Mouse (Mus musculus) forebrain, embryonic 12.5 days (tissue): ENCODE data around the gene Ikbip. TPM values are rescaled to one million over a fixed set of nuclear protein-coding genes. Genes with fewer than 3 reads are reported as not detected.

Experiments
- ATAC-seq: fragments of 200-750 bp; cut with Nextera tagmentation; 2 replicates; pipeline ENCODE4 v1.8.0; 2017; ENCODE audit warnings: moderate TSS enrichment; ENCODE audit not compliant: low FRiP score
- H3K27ac ChIP-seq: fragments of 300-500 bp; sonication (generic); 2 replicates; pipeline ENCODE4 v1.5.1; 2016; ENCODE audit warnings: mild to moderate bottlenecking
- H3K27me3 ChIP-seq: fragments of 300-500 bp; sonication (generic); 2 replicates; pipeline ENCODE4 v1.6.1; 2016; ENCODE audit warnings: mild to moderate bottlenecking
- H3K36me3 ChIP-seq: fragments of 300-500 bp; sonication (generic); replicated peaks from 2 replicates; pipeline ENCODE4 v1.6.1; 2016; ENCODE audit warnings: mild to moderate bottlenecking
- H3K4me1 ChIP-seq: fragments of 300-500 bp; sonication (generic); 2 replicates; pipeline ENCODE4 v1.6.1; 2016
- H3K4me2 ChIP-seq: fragments of 300-500 bp; sonication (generic); 2 replicates; pipeline ENCODE4 v1.6.1; 2016; ENCODE audit warnings: mild to moderate bottlenecking, moderate library complexity
- H3K4me3 ChIP-seq: fragments of 300-500 bp; sonication (generic); replicated peaks from 2 replicates; pipeline ENCODE4 v1.5.1; 2016; ENCODE audit warnings: mild to moderate bottlenecking
- H3K9ac ChIP-seq: fragments of 300-500 bp; sonication (generic); 2 replicates; pipeline ENCODE4 v1.6.1; 2016; ENCODE audit warnings: mild to moderate bottlenecking
- H3K9me3 ChIP-seq: fragments of 300-500 bp; sonication (generic); 2 replicates; pipeline ENCODE4 v1.6.1; 2016
- WGBS: fragments of 180-500 bp; shearing (Covaris S2); methylation state at CpG from one replicate; pipeline ENCODE4 v1.1.7; 2016; 5-methylcytosine and 5-hydroxymethylcytosine counted together
- polyA plus RNA-seq: library from polyadenylated mRNA; unstranded; fragments of >200 nt; fragmentation: Nextera tagmentation; extraction: Ambion mirVana; gene quantifications from 2 replicates; pipeline ENCODE4 v1.2.1, GENCODE M21; 2016

Gene Ikbip
- polyA plus RNA-seq, 1 experiment from 2014 or later: 19.4 TPM

- 53% methylated on average over 12 of the region's 12 CpGs for WGBS
- Histone ChIP-seq H3K4me1 (peaks cover 6% of the 10 kb centered on the region), H3K27ac (peak overlapping the region; percentile 53; the same call in 1 of the 2 replicates), H3K27me3 (no peaks in the 10 kb centered on the region), H3K4me2 (peak overlapping the region; percentile 70), H3K36me3 (peaks cover 7% of the 10 kb centered on the region; the same call in 1 of the 2 replicates), H3K9me3 (no peaks in the 10 kb centered on the region), H3K9ac (peak overlapping the region; percentile 68), H3K4me3 (peak overlapping the region; percentile 90)
- ATAC-seq: no peak
These were observed 720 bp downstream of the Ikbip start for GRCm38 (mm10) chr10:91083393-91083927.

- Histone ChIP-seq H3K4me3 (no peak overlapping the region), H3K9ac (no peak overlapping the region), H3K9me3 (no peaks in the 10 kb centered on the region), H3K4me1 (no peaks in the 10 kb centered on the region), H3K27me3 (no peaks in the 10 kb centered on the region), H3K4me2 (no peak overlapping the region), H3K27ac (no peak overlapping the region), H3K36me3 (0 out of 2 replicates have a peak, but pooled peaks cover 5% of the 10 kb centered on the region)
- WGBS: 90% methylated on average over 4 of the region's 4 CpGs
- no peak for ATAC-seq
These were observed 10.1 kb downstream of the Ikbip start for GRCm38 (mm10) chr10:91092812-91093211.

GRCm38 (mm10) chr10:91094251-91095104 is 11.7 kb downstream of the Ikbip start:
- no peak for ATAC-seq
- WGBS: 92% methylated on average over 15 of the region's 15 CpGs

GRCm38 (mm10) chr10:91098056-91098455 is 15.3 kb downstream of the Ikbip start:
- 92% methylated on average over 8 of the region's 8 CpGs for WGBS
- Histone ChIP-seq H3K9me3 (no peaks in the 10 kb centered on the region), H3K4me3 (no peak overlapping the region), H3K27me3 (no peaks in the 10 kb centered on the region), H3K27ac (no peak overlapping the region), H3K4me2 (no peak overlapping the region), H3K36me3 (0 out of 2 replicates have a peak, but pooled peaks cover 7% of the 10 kb centered on the region), H3K9ac (no peak overlapping the region), H3K4me1 (no peaks in the 10 kb centered on the region)
- no peak for ATAC-seq

More at GRCm38 (mm10) chr10:91094251-91095104, 11.7 kb downstream of the Ikbip start:
- no peak overlapping the region for H3K4me2 ChIP-seq
- H3K9me3 ChIP-seq: no peaks in the 10 kb centered on the region
- no peak overlapping the region for H3K27ac ChIP-seq
- 0 out of 2 replicates have a peak, but pooled peaks cover 7% of the 10 kb centered on the region for H3K36me3 ChIP-seq
- H3K9ac ChIP-seq: no peak overlapping the region
- H3K4me3 ChIP-seq: no peak overlapping the region
- H3K27me3 ChIP-seq: no peaks in the 10 kb centered on the region
- no peaks in the 10 kb centered on the region for H3K4me1 ChIP-seq

- no peak for ATAC-seq
- WGBS: 58% methylated on average over 1 of the region's 1 CpGs
These were observed 17.4 kb downstream of the Ikbip start for GRCm38 (mm10) chr10:91100101-91100500.

GRCm38 (mm10) chr10:91101936-91102335 is 19.2 kb downstream of the Ikbip start:
- Histone ChIP-seq H3K4me2 (no peak overlapping the region), H3K9ac (no peak overlapping the region), H3K36me3 (0 out of 2 replicates have a peak, but pooled peaks cover 2% of the 10 kb centered on the region), H3K4me3 (no peak overlapping the region), H3K9me3 (no peaks in the 10 kb centered on the region), H3K27me3 (no peaks in the 10 kb centered on the region), H3K27ac (no peak overlapping the region), H3K4me1 (no peaks in the 10 kb centered on the region)
- ATAC-seq: no peak
- WGBS: 93% methylated on average over 25 of the region's 25 CpGs

More at GRCm38 (mm10) chr10:91100101-91100500, 17.4 kb downstream of the Ikbip start:
- Histone ChIP-seq H3K36me3 (0 out of 2 replicates have a peak, but pooled peaks cover 2% of the 10 kb centered on the region), H3K27ac (no peak overlapping the region), H3K4me3 (no peak overlapping the region), H3K9ac (no peak overlapping the region), H3K4me1 (no peaks in the 10 kb centered on the region), H3K9me3 (no peaks in the 10 kb centered on the region), H3K27me3 (no peaks in the 10 kb centered on the region), H3K4me2 (no peak overlapping the region)

GRCm38 (mm10) chr10:91102799-91103590 is 20.3 kb downstream of the Ikbip start:
- Histone ChIP-seq H3K9me3 (no peaks in the 10 kb centered on the region), H3K27me3 (no peaks in the 10 kb centered on the region), H3K27ac (no peak overlapping the region), H3K4me2 (no peak overlapping the region), H3K4me3 (no peak overlapping the region), H3K9ac (no peak overlapping the region), H3K4me1 (no peaks in the 10 kb centered on the region), H3K36me3 (0 out of 2 replicates have a peak, but pooled peaks cover 1% of the 10 kb centered on the region)
- 92% methylated on average over 14 of the region's 14 CpGs for WGBS
- ATAC-seq: no peak

GRCm38 (mm10) chr10:91105981-91106380 is 23.2 kb downstream of the Ikbip start:
- Histone ChIP-seq H3K4me3 (no peak overlapping the region), H3K36me3 (no peaks in the 10 kb centered on the region), H3K4me1 (no peaks in the 10 kb centered on the region), H3K4me2 (no peak overlapping the region), H3K27ac (no peak overlapping the region), H3K27me3 (no peaks in the 10 kb centered on the region), H3K9me3 (no peaks in the 10 kb centered on the region), H3K9ac (no peak overlapping the region)
- 83% methylated on average over 3 of the region's 3 CpGs for WGBS
- ATAC-seq: no peak

GRCm38 (mm10) chr10:91109841-91110240 is 27.1 kb downstream of the Ikbip start:
- ATAC-seq: no peak
- Histone ChIP-seq H3K4me1 (no peaks in the 10 kb centered on the region), H3K36me3 (peaks cover 26% of the 10 kb centered on the region), H3K4me3 (no peak overlapping the region), H3K9me3 (no peaks in the 10 kb centered on the region), H3K27me3 (no peaks in the 10 kb centered on the region), H3K27ac (no peak overlapping the region), H3K4me2 (no peak overlapping the region), H3K9ac (no peak overlapping the region)
- 75% methylated on average over 4 of the region's 4 CpGs for WGBS

- Histone ChIP-seq H3K27me3 (no peaks in the 10 kb centered on the region), H3K4me2 (no peak overlapping the region), H3K9me3 (no peaks in the 10 kb centered on the region), H3K4me1 (peaks cover 6% of the 10 kb centered on the region), H3K4me3 (no peak overlapping the region), H3K27ac (no peak overlapping the region), H3K36me3 (peaks cover 90% of the 10 kb centered on the region), H3K9ac (no peak overlapping the region)
- ATAC-seq: no peak
- 96% methylated on average over 12 of the region's 12 CpGs for WGBS
These were observed 34.2 kb downstream of the Ikbip start for GRCm38 (mm10) chr10:91116958-91117357.

- Histone ChIP-seq H3K9ac (peak overlapping the region; percentile 97), H3K4me3 (peak overlapping the region; percentile 99), H3K4me2 (peak overlapping the region; percentile 95), H3K36me3 (peaks cover 41% of the 10 kb centered on the region), H3K27me3 (no peaks in the 10 kb centered on the region), H3K27ac (no peak overlapping the region), H3K4me1 (peaks cover 18% of the 10 kb centered on the region), H3K9me3 (no peaks in the 10 kb centered on the region)
- WGBS: 35% methylated on average over 6 of the region's 6 CpGs
- ATAC-seq: no peak
These were observed 39.9 kb downstream of the Ikbip start for GRCm38 (mm10) chr10:91122646-91123045.

- peaks cover 18% of the 10 kb centered on the region for H3K4me1 ChIP-seq
- peak overlapping the region; percentile 95 for H3K4me2 ChIP-seq
- H3K9ac ChIP-seq: peak overlapping the region; percentile 97
- H3K27me3 ChIP-seq: no peaks in the 10 kb centered on the region
- ATAC-seq: peak; percentile 55
- H3K36me3 ChIP-seq: peaks cover 34% of the 10 kb centered on the region
- peak overlapping the region; percentile 99 for H3K4me3 ChIP-seq
- no peaks in the 10 kb centered on the region for H3K9me3 ChIP-seq
- WGBS: under 1% methylated on average over 44 of the region's 44 CpGs
- peak overlapping the region; percentile 89 for H3K27ac ChIP-seq
These were observed 40.6 kb downstream of the Ikbip start for GRCm38 (mm10) chr10:91123281-91123827.
